Mouse (Mus musculus) embryonic stem cell, embryonic (primary cell): ENCODE results near the gene Man1c1.

Source experiments
- CTCF ChIA-PET, 4 experiments: fragments of 300-600 bp in 2 of 4; fragments of 350-600 bp in 2 of 4; sonication (Branson Sonifier 250); formaldehyde crosslinking; loops; one replicate each; lab custom pipeline; 2022; ENCODE audit warnings: inconsistent platforms in 2 of 4; lab: Charles Lee
- POLR2A ChIA-PET, 4 experiments: fragments of 300-600 bp in 2 of 4; fragments of 350-600 bp in 2 of 4; sonication (Branson Sonifier 250); formaldehyde crosslinking; loops; one replicate each; lab custom pipeline; 2022; ENCODE audit warnings: antibody characterized with exemption in 4 of 4, inconsistent platforms in 1 of 4; lab: Charles Lee

The Man1c1 gene

DNA sequence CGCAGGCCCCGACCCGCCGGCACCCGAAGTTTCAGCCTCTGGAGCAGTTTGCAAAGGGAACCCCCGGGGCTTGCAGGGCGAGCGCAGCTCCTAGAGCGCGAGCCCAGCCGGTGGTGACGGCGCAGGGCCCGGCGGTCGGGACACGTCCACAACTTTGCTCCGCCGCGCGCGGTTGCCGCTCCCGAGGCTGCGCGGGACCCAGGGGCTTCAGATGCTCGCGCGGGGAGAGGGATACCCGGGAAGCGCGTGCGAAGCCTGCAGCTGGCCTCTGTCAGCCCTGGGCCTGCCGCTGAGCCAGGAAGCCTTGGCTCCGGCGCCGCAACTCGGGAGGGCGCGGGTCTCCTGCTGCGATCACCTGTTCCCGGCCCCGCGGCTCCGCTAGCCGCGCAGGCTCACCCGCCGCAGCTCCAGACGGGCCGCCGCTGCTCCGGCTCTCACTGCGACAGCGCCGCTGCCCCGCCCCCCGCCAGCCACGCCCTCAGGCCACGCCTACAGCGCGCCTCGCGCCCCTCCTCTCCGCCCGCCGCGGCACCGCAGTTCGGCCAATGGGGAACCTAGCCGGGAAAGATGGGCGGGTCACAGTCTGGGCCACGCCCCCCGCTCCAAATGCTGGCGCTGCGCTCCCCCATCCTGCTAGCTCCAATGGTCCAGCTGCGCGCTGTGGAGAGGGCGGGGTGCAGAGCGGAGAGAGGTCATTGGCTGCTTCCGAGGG is at the start of gene Man1c1:
Gene Man1c1, minus strand, starts transcription at position 456 of the 712 bp plus-strand sequence.
- POLR2A ChIA-PET = interaction anchor here in 3 of 4 experiments (0.5 to 1.6 kb wide), 23 partner anchors 9 to 517 kb away, joined by 3 to 18 read pairs (median 4); partner anchors contain the start of genes Rsrp1 (in 2 of the 3), Aunip (in 1 of the 3), Cep85 (in 1 of the 3) and Pafah2 (in 1 of the 3)
- CTCF ChIA-PET = interaction anchor here (0.6 to 4.5 kb wide), 19 partner anchors 10 to 790 kb away, joined by 3 to 40 read pairs (median 4); partner anchors contain the start of gene Ldlrap1 (in 1 of the 4)

DNA sequence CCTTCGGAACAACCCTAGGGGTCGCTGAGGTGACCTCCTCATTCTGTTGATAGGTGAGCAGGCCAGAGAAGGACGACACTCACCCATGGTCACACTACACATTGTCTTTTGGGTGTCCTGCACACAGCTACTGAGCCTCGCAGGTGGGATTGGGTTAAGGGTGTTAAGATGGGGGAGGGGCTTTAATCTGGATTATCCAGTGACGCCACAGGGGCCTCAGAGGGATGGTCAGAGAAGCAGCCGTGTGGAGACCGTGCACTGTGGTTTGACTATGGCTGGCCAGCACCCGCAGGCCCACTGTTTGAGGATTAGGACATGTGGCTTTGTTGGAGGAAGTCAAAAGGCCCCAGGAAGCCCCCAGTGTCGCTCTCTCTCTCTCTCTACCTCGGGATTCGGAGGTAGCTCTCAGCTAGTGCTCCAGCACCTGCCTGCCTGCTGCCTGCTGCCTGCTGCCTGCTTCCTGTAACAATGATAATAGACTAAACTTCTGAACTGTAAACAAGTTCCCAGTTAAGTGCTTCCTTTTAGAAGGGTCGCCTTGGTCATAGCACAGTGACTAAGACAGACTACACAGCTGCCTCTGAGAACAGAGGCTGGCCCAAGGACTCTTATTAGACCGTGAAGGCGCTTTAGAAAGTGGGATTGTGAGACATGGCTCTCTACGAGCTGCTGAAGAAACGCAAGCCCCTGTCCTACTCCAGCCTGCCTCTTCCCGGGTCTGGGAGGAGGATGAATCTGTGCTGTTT is 49.6 kb upstream of the Man1c1 start:
- CTCF ChIA-PET = interaction anchor here in 3 of 4 experiments (0.6 to 1.8 kb wide), 7 partner anchors 8 to 471 kb away, joined by 3 to 6 read pairs (median 4); no protein-coding TSS in a partner anchor
- POLR2A ChIA-PET = interaction anchor here in 2 of 4 experiments (0.9 to 2.2 kb wide), 5 partner anchors 11 to 170 kb away, joined by 3 to 5 read pairs (median 4); partner anchors contain the start of genes Ldlrap1 (in 1 of the 2) and Rsrp1 (in 1 of the 2)

DNA sequence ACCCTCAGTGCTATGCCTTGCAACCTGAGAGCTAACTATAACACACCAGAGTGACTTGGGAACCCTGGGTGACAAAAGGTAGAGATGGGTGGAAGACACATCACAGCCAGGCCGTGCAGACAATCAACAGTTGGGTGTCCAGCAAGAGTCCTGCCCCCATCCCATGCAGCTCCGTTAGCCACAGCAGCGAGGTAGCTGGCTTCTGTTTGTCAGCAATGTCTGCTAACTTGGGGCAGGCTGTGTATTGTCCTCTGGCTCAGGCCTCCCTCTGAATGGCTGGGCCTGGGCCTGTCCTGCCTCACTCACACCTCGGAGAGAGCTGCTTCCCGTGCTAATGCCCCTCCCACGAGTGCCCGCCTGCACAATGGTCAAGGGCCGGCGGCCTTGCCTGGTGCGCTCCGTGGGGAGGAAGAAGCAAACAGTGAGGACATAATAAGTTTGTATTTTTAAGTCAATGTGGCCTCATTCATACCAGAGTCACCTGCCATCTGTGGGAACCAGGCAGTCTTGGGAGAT is 48.9 kb upstream of the Man1c1 start:
- POLR2A ChIA-PET = interaction anchor here in 3 of 4 experiments (0.6 to 2.2 kb wide), 4 partner anchors 10 to 34 kb away, joined by 3 to 5 read pairs (median 4); no protein-coding TSS in a partner anchor
- CTCF ChIA-PET = interaction anchor here in 1 of 4 experiments (1.3 to 1.8 kb wide), 3 partner anchors 23 to 41 kb away, joined by 3 to 5 read pairs (median 3); no protein-coding TSS in a partner anchor

DNA sequence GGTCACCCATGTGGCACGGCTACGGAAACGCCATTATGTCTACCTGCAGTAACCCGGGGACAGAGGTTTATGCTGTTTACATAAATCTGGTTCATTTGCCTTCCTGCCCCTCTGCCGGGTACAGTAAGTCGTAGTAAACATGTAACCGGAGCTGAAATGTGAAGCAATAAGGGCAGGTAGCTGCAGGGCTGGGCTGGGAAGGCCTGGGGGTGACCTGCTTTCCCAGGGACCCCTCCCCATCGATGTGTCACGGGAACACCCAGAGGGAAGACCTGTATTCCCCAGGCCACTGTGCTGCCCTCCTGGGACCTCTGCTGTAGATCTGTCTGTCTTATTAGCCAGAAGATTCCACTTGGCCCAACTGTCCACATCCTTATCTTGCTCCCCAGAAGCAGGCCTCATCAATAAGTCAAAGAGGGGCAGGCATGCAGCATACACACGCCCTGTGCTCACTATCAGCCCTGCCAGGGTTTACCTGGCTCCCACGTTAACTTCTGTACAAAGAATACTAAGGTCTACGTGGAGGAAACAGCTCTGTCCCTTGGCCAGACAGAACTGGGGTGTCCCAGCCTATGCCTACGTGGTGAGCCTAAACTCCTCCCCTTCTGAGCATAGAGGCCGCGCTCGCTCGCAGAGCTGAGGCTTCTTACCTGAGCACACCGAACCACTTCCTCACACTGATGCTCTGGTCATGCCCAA is 47.7 kb upstream of the Man1c1 start:
- CTCF ChIA-PET = interaction anchor here in 1 of 4 experiments (0.6 to 1.7 kb wide), 4 partner anchors 14 to 209 kb away, joined by 3 to 6 read pairs (median 3); no protein-coding TSS in a partner anchor
- POLR2A ChIA-PET = interaction anchor here in 1 of 4 experiments (0.6 to 1.4 kb wide), 4 partner anchors 8 to 33 kb away, joined by 3 to 5 read pairs (median 3); no protein-coding TSS in a partner anchor

DNA sequence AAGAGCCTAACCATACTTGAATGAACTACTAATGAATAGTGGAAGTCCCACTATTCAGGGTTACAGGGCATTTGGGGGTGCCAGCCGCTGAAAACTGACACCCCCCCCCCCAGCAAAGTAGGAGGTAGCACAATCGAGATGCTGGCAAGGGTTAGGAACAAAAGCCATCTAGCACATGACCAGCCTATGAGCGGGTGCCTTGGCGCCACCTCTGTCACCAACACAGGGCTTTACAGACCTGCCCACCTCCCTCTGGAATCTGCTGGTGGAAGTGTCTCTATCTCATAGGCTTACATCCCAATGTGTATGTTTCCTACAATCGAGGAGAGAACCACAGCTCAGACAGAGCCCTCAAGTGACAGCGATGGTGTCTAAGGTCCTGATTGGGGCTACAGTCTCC is 46.7 kb upstream of the Man1c1 start:
- POLR2A ChIA-PET = interaction anchor here in 3 of 4 experiments (0.6 to 1.0 kb wide), 3 partner anchors 34 to 306 kb away, joined by 3 to 4 read pairs (median 4); no protein-coding TSS in a partner anchor
- CTCF ChIA-PET = interaction anchor here in 2 of 4 experiments (0.6 to 1.7 kb wide), 3 partner anchors 11 to 208 kb away, joined by 3 to 4 read pairs (median 3); no protein-coding TSS in a partner anchor

DNA sequence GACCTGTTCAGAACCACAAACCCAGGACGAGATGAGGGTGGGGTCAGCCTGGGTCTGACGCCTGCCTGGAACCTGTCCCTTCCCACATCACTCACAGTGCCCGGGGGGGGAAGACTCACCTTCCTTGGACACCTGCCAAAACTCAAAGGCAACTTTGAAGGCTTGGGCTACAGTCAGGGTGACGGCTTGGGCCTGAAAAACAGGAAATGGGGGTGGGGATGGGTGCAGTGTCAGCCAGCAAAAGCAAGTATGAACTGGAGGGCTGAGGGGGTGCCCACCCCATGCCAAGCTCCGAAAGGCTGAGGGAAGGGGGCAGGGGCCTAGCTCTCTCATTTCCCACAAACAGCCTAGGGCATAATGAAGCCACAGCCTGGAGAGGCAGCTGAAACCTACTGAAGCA is 46.2 kb upstream of the Man1c1 start:
- CTCF ChIA-PET = interaction anchor here (0.6 to 1.7 kb wide), 10 partner anchors 9 to 195 kb away, joined by 3 to 5 read pairs (median 3); no protein-coding TSS in a partner anchor
- POLR2A ChIA-PET = interaction anchor here in 3 of 4 experiments (0.6 to 2.0 kb wide), 10 partner anchors 9 to 821 kb away, joined by 3 to 7 read pairs (median 3); no protein-coding TSS in a partner anchor

DNA sequence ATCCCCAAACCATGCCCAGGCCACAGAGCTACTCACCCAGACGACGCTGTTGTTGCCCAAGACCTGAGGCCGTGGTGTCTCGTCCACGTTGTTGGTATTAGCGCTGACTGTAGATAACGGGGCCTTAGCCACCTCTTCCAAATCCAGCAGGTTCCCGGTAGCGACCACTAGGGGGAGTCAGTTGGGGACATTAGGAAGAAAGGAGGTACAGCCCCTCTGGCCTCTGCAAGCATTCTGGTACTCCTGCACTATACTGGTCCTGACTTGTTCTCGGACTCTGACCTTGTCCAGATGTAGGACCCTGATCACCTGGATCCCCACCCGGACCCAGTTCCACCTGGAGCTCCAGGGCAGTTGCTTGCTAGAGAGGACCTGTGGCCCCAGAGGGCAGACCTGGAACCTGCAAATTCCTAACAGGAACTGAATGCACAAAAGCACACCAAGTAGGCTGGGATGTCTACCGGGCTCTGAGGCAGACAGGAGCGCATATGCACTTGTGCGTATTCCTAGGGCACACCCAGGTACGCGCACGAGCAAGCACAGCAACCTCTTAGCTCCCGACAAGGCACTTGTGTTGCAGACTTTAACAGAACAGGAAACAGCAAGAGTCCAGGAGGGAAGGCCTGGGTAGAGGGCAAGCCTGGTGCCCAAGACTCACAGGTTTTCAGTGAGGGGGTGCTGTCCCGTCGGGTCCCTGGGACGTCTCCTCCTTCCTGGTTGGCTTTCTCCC is 45.4 kb upstream of the Man1c1 start:
- CTCF ChIA-PET = interaction anchor here (0.6 to 1.4 kb wide), 13 partner anchors 9 to 234 kb away, joined by 3 to 6 read pairs (median 4); no protein-coding TSS in a partner anchor
- POLR2A ChIA-PET = interaction anchor here (0.6 to 2.0 kb wide), 12 partner anchors 9 to 822 kb away, joined by 3 to 7 read pairs (median 3); no protein-coding TSS in a partner anchor

DNA sequence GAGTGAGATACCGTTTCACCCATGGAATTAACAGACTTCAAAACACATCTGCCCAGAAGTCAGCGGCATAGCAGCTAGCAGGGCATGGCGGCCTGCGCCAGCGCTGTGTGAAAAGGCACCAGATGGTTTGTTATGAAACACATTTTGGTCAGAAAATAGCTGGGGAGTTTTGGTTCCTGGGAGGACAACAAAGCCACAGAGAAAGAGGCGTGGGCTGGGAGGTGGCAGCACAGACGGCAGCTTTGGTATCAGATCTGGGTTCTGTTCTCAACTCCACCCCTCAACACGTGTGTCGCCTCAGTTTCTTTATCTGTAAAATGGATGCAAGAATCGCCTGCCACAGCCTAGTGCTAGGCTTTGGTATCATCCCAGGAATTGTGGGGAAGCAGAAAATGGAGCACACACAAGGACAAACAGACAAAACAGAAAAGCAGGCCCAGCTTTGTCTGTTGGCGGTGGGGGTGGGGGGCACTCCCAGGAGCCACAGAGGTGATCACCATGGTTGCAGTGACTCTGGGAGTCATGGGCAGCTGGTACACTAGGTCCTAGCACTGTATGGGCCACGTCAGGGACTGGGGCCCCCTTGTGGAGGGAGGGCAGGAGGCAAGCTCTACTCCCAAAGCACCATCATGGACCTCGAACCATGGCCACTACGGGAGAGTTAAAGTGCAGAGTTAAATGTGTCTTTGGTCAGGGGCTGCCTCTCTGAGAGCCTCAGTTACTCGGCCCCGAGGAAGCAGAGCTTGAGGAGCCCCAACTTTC is 42.0 kb upstream of the Man1c1 start:
- CTCF ChIA-PET = interaction anchor here (0.5 to 3.6 kb wide), 36 partner anchors 9 to 1464 kb away, joined by 3 to 17 read pairs (median 4); partner anchors contain the start of genes Aunip (in 1 of the 4) and Man1c1 (in 1 of the 4)
- POLR2A ChIA-PET = interaction anchor here (0.6 to 3.9 kb wide), 17 partner anchors 8 to 290 kb away, joined by 3 to 14 read pairs (median 4); partner anchors contain the start of gene Rsrp1 (in 1 of the 4)

DNA sequence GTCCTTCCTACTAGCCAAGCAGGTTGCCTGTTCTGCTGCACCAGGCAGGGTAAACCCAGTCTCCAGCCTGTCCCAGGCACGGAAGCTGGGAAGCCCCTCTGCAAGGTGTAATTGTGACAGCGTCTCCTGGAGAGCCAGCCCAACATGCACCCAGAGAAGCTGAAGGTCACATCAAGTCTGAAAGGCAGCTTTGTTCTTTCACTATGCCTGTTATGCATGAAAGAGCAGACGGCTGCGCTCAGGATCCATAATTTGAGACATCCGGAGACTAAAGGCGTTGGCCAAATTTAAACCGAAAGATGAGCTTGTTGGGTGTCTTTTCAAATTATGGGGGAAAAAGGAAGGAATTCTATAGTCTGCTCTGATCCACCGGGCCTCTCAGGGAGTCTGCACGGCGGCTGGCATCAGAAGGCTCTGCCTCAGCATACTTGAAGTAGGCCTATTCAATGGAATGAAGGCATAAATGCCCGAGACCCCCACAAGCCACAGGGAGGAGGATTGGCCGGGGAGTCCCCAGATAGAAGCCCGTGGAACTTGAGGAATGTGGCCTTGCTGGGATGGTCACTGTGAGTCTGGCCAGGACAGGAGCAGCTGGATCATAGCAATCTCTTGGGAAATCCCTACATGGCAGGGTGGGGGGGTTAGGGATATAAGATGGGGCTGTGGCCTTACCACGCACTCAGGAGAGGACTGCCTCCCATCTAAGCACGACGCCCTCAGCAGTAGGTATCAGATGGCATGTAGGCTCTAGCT is 40.0 kb upstream of the Man1c1 start:
- POLR2A ChIA-PET = interaction anchor here in 2 of 4 experiments (0.6 to 3.9 kb wide), 5 partner anchors 10 to 201 kb away, joined by 3 to 14 read pairs (median 3); no protein-coding TSS in a partner anchor
- CTCF ChIA-PET = interaction anchor here in 2 of 4 experiments (0.6 to 3.6 kb wide), 10 partner anchors 9 to 528 kb away, joined by 3 to 12 read pairs (median 4); partner anchors contain the start of gene Clic4 (in 1 of the 2)

DNA sequence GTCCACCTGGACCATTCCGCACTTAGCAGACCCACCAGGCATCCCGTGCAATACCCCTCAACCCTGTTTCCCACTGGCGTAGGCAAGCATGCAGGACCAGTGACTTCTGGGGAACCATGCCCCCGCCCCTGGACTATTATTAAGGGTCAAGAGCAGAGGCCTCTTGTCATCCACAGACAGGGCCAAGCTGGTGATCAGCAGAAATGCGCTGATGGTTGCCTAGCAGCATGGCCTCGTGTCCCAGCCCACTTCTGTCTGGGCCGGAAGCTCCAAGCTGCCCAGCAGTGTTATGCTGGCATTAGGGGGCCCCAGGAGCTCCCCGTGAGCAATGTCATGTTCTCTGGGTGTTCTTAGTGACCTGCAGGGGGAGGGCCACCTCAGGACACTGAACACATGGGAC is 37.9 kb upstream of the Man1c1 start:
- CTCF ChIA-PET = interaction anchor here in 2 of 4 experiments (0.9 to 1.1 kb wide), 3 partner anchors 38 to 199 kb away, joined by 3 to 4 read pairs (median 3); no protein-coding TSS in a partner anchor
- POLR2A ChIA-PET = interaction anchor here in 3 of 4 experiments (0.8 to 1.7 kb wide), 4 partner anchors 11 to 794 kb away, joined by 3 to 5 read pairs (median 4); no protein-coding TSS in a partner anchor

DNA sequence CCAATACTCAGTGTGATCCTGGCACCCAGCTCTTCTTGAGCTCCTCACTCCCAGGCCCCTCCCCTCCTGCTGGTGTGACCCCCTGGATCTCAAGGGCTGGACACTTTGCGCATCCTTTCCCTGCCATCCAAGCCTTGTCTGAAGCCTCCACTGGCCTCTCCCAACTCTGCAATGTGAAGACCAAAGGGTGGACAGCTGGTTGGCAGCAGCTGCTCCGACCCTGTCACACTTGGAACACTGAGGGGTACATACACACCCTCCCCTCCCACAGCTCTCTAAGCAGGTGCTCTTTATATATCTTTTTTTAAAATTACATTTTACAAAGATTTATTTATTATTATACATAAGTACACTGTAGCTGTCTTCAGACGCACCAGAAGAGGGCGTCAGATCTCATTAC is 36.1 kb upstream of the Man1c1 start:
- ChIA-PET CTCF (interaction anchor here (0.6 to 1.2 kb wide), 8 partner anchors 8 to 585 kb away, joined by 3 to 6 read pairs (median 3); no protein-coding TSS in a partner anchor), POLR2A (interaction anchor here in 2 of 4 experiments (1.0 to 1.1 kb wide), 2 partner anchors 14 to 110 kb away, joined by 3 read pairs; no protein-coding TSS in a partner anchor)

DNA sequence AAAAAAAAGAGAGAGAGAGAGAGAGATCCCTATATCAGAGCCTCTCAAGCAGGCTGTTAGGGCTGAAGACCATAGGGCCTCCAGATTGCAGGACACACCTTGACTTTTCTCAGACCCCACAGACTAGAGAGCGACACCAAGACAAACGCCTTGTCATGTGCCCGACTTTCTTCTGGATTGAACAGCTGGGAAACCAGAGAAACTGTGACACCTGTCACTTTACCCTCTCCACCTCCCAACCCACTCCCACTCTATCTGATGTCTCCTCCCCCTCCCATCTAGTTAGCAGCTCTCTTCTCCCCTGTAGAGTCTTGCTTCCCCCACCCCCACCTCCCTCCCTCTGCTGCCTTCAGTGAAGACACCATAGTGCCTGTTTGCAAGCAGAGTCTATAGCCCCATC is 35.4 kb upstream of the Man1c1 start:
- ChIA-PET CTCF (interaction anchor here in 2 of 4 experiments (0.6 to 1.2 kb wide), 6 partner anchors 8 to 236 kb away, joined by 3 to 5 read pairs (median 4); no protein-coding TSS in a partner anchor), POLR2A (interaction anchor here in 2 of 4 experiments (0.7 to 1.1 kb wide), 3 partner anchors 13 to 220 kb away, joined by 3 to 5 read pairs (median 3); no protein-coding TSS in a partner anchor)

DNA sequence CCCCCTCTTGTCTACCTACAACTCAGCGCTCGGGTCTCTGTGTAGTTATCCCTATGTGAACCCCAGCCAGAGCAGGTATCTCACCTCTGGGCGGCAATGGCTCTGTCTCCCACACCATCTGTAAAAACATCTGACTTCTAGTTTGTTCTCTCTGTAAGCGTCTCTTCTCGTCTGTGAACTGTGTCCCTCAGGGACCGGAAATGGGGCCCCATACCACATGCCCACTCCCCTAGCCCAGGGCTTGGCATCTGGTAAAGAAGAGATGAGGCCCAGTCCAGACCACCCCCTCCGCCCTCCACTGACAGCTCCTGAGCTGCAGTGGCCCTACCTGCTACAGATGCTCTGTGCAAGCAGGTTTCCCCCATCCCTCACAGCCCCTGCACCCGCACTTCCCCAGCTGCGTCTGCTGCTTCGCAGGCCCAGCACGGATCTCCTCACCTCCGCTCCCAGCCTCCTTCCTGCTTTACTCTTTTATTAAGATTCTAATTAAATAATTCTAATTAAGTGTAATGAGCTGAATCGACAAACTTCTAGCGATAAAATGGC is 33.3 kb upstream of the Man1c1 start:
- ChIA-PET POLR2A (interaction anchor here (0.5 to 3.4 kb wide), 13 partner anchors 8 to 301 kb away, joined by 3 to 12 read pairs (median 4); partner anchors contain the start of gene Rsrp1 (in 1 of the 4)), CTCF (interaction anchor here (0.6 to 3.6 kb wide), 12 partner anchors 9 to 330 kb away, joined by 3 to 16 read pairs (median 4); no protein-coding TSS in a partner anchor)

DNA sequence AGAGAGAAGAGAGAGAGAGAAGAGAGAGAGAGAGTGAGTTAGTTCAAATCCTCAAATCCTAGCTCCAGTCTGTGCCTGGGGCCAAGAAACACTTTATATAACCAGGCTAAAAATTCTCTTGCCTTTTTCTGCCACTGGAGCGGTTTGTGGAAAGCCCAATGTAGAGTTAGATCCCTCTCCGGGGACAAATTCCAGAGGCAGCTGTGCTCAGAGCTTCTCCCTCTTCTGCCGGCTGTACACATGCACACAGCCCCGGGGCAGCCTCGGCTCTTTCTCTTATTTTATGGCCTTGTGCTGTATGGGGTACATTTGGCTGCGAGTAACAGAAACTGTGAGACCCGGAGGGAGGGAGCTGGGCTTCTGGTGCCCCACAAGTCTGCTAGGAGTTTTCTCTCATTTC is 32.1 kb upstream of the Man1c1 start:
- POLR2A ChIA-PET = interaction anchor here in 3 of 4 experiments (0.6 to 3.4 kb wide), 13 partner anchors 9 to 190 kb away, joined by 3 to 12 read pairs (median 5); partner anchors contain the start of gene Rsrp1 (in 2 of the 3)

More for the DNA sequence above, 32.1 kb upstream of the Man1c1 start:
- CTCF ChIA-PET = interaction anchor here (0.5 to 3.6 kb wide), 13 partner anchors 10 to 1169 kb away, joined by 3 to 16 read pairs (median 4); no protein-coding TSS in a partner anchor
